Mouse (Mus musculus): ENCODE results near the gene Olfr146. TPM values are rescaled to one million over a fixed set of nuclear protein-coding genes. Genes with fewer than 3 reads are reported as not detected.

Gene Olfr146
- not detected in 2 replicates for polyA plus RNA-seq (2012; rRNA removed; ENCODE audit: low replicate concordance)

GRCm38 (mm10) chr9:39023277-39023676 lies at the start of gene Olfr146:
Gene Olfr146 (minus strand): TSS chr9:39023377.

GRCm38 (mm10) chr9:39064851-39065250 lies 41.7 kb upstream of the Olfr146 start, which contains the start of gene Olfr937:
Gene Olfr937 (minus strand): TSS chr9:39064951.

GRCm38 (mm10) chr9:38999583-38999982 lies 23.6 kb downstream of the Olfr146 start, which contains the start of gene Olfr935:
Gene Olfr935 (minus strand): TSS chr9:38999683.

DNA sequence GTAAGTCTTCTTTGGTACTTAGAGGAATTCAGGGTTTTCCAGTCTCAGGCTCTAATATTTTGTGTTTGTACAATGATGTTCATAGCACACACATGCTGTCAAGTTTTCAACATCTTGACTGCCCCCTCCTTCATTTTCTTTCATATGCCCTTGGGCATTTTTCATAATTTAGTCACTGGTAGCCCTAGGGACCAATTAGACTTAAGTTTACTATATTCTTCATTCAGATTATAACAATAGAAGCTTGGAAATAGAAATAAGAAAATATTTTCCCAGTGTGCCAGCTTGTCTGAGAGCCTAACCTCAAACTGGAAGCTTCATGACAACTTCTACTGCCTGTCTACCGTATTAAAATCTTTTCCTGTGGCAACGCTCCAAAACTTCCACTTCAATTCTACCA lies 35.0 kb downstream of the Olfr146 start, which contains the start of gene Olfr934:
Gene Olfr934, minus strand, starts transcription at position 101 of the 400 bp plus-strand sequence.

DNA sequence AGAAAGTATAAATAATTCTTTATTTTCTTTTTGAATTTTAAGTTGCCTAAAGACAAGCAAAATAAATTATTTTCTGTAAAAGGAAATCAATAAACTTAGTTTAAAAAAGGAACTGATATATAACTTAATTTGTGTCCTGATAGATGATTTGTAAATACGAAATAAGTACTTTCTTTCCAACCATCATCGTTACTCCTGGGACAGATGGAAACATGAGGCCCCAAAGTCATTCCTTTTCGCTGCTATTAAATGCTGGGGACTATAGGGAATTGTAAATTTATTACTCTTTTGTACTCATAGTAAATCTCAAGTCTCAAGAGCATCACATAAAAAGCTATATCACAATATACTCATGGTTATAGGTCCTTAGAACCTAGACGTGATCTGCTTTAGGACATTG lies 51.2 kb downstream of the Olfr146 start, which contains the start of gene Olfr933:
Gene Olfr933, plus strand, starts transcription at position 301 of the 400 bp plus-strand sequence.

Other genes with a start within 250 kb of the Olfr146 start
- gene Olfr922, start 208.8 kb downstream of the Olfr146 start, polyA plus RNA-seq (2012; rRNA removed; ENCODE audit: low replicate concordance): not detected in 2 replicates
- not detected in 2 replicates for gene Olfr923, start 196.8 kb downstream of the Olfr146 start, polyA plus RNA-seq (2012; rRNA removed; ENCODE audit: low replicate concordance)
- not detected in 2 replicates for gene Olfr924, start 178.9 kb downstream of the Olfr146 start, polyA plus RNA-seq (2012; rRNA removed; ENCODE audit: low replicate concordance)
- gene Olfr26, start 168.3 kb downstream of the Olfr146 start, polyA plus RNA-seq (2012; rRNA removed; ENCODE audit: low replicate concordance): not detected in 2 replicates
- gene Olfr926, start 146.3 kb downstream of the Olfr146 start, polyA plus RNA-seq (2012; rRNA removed; ENCODE audit: low replicate concordance): not detected in 2 replicates
- gene Olfr930, start 93.6 kb downstream of the Olfr146 start, polyA plus RNA-seq (2012; rRNA removed; ENCODE audit: low replicate concordance): not detected in 2 replicates
- not detected in 2 replicates for gene Olfr933, start 51.1 kb downstream of the Olfr146 start, polyA plus RNA-seq (2012; rRNA removed; ENCODE audit: low replicate concordance)
- not detected in 2 replicates for gene Olfr934, start 35.1 kb downstream of the Olfr146 start, polyA plus RNA-seq (2012; rRNA removed; ENCODE audit: low replicate concordance)
- not detected in 2 replicates for gene Olfr935, start 23.7 kb downstream of the Olfr146 start, polyA plus RNA-seq (2012; rRNA removed; ENCODE audit: low replicate concordance)
- not detected in 2 replicates for gene Olfr937, start 41.6 kb upstream of the Olfr146 start, polyA plus RNA-seq (2012; rRNA removed; ENCODE audit: low replicate concordance)
- gene Olfr938, start 55.5 kb upstream of the Olfr146 start, polyA plus RNA-seq (2012; rRNA removed; ENCODE audit: low replicate concordance): not detected in 2 replicates
- gene Olfr27, start 104.8 kb upstream of the Olfr146 start, polyA plus RNA-seq (2012; rRNA removed; ENCODE audit: low replicate concordance): not detected in 2 replicates
- gene Olfr943, start 142.9 kb upstream of the Olfr146 start, polyA plus RNA-seq (2012; rRNA removed; ENCODE audit: low replicate concordance): not detected in 2 replicates
- gene Olfr944, start 178.5 kb upstream of the Olfr146 start, polyA plus RNA-seq (2012; rRNA removed; ENCODE audit: low replicate concordance): not detected in 2 replicates
- not detected in 2 replicates for gene Olfr1537, start 226.6 kb upstream of the Olfr146 start, polyA plus RNA-seq (2012; rRNA removed; ENCODE audit: low replicate concordance)

Data from mammary gland, adult 2 months (tissue).